Mouse (Mus musculus) retina, postnatal 1 day (tissue): Measurements from ENCODE around the gene Bmp8b.
"Not testable (repeated sequence)": the region's sequence is repeated elsewhere in the genome, so short reads cannot be mapped to it uniquely, and the experiment has no call there.

Source experiments
- DNase-seq: peaks from one replicate; pipeline ENCODE4 v3.0.0-alpha.2; 2012

Bmp8b gene

GRCm38 (mm10) chr4:123104651-123105450 is at the start of gene Bmp8b:
Gene Bmp8b (plus strand): TSS chr4:123105165.
- peak; percentile 19 for DNase-seq

GRCm38 (mm10) chr4:123056560-123057109 is 48.3 kb upstream of the Bmp8b start:
- DNase-seq = no peak

- no peak for DNase-seq
Measured at GRCm38 (mm10) chr4:123057957-123058356, 47.0 kb upstream of the Bmp8b start.

GRCm38 (mm10) chr4:123061744-123062143 is 43.2 kb upstream of the Bmp8b start:
- DNase-seq = no peak

GRCm38 (mm10) chr4:123068646-123069045 is 36.3 kb upstream of the Bmp8b start:
- no peak for DNase-seq

GRCm38 (mm10) chr4:123071266-123071966 is 33.5 kb upstream of the Bmp8b start:
- peak; percentile 64 for DNase-seq

- DNase-seq = no peak
Measured at GRCm38 (mm10) chr4:123076928-123077327, 28.0 kb upstream of the Bmp8b start.

- no peak for DNase-seq
Measured at GRCm38 (mm10) chr4:123078231-123078630, 26.7 kb upstream of the Bmp8b start.

- DNase-seq = no peak
Measured at GRCm38 (mm10) chr4:123080791-123081190, 24.2 kb upstream of the Bmp8b start.

GRCm38 (mm10) chr4:123082283-123083163 is 22.4 kb upstream of the Bmp8b start:
- DNase-seq = peak; percentile 79

GRCm38 (mm10) chr4:123083323-123083902 is 21.6 kb upstream of the Bmp8b start:
- no peak for DNase-seq

- no peak for DNase-seq
Measured at GRCm38 (mm10) chr4:123085290-123085689, 19.7 kb upstream of the Bmp8b start.

- DNase-seq = no peak
Measured at GRCm38 (mm10) chr4:123086381-123086780, 18.6 kb upstream of the Bmp8b start.

GRCm38 (mm10) chr4:123092621-123093020 is 12.3 kb upstream of the Bmp8b start:
- no peak for DNase-seq

- DNase-seq = no peak
Measured at GRCm38 (mm10) chr4:123093064-123093776, 11.7 kb upstream of the Bmp8b start.

- no peak for DNase-seq
Measured at GRCm38 (mm10) chr4:123093869-123094268, 11.1 kb upstream of the Bmp8b start.

- DNase-seq = no peak
Measured at GRCm38 (mm10) chr4:123105451-123105790, 456 bp downstream of the Bmp8b start.

- not testable (repeated sequence) for DNase-seq
Measured at GRCm38 (mm10) chr4:123105929-123106328, 964 bp downstream of the Bmp8b start.

- no peak for DNase-seq
Measured at GRCm38 (mm10) chr4:123106864-123107263, 1.9 kb downstream of the Bmp8b start.

- DNase-seq = no peak
Measured at GRCm38 (mm10) chr4:123108056-123108455, 3.1 kb downstream of the Bmp8b start.

GRCm38 (mm10) chr4:123110751-123111150 is 5.8 kb downstream of the Bmp8b start:
- DNase-seq = no peak
